Mouse (Mus musculus) left cerebral cortex, adult 18-20 months (tissue): ENCODE measurements around the gene Rnf123. TPM values are rescaled to one million over a fixed set of nuclear protein-coding genes. Genes with fewer than 3 reads are reported as not detected.
A peak's percentile ranks its signal among the peaks of the same experiment; 100 is the strongest.

Source experiments
- DNase-seq, 2 experiments: peaks; one replicate each; pipeline ENCODE4 v3.0.0; 2021 to 2022; ENCODE audit warnings: low spot score in 2 of 2, mixed read lengths in 1 of 2
- long read RNA-seq, 2 experiments: library from polyadenylated mRNA; stranded (forward); transcript quantifications; one replicate each; pipeline ENCODE4 v2.0.0; 2021
- total RNA-seq, 2 experiments: library from RNA; stranded (reverse); gene quantifications; 2 replicates each; pipeline ENCODE4 v1.2.3; 2021

The Rnf123 gene
- 10 to 100 TPM; 83.8 to 86.7 TPM for total RNA-seq
- long read RNA-seq, experiment 1, full-length matches to known transcripts = 28 of 70 reads
- long read RNA-seq, experiment 1, partial matches to known transcripts = 12 of 70 reads
- long read RNA-seq, experiment 1, other reads (novel, unspliced or antisense) = 30 of 70 reads
- long read RNA-seq, experiment 2, full-length matches to known transcripts = 26 of 66 reads
- long read RNA-seq, experiment 2, partial matches to known transcripts = 17 of 66 reads
- long read RNA-seq, experiment 2, other reads (novel, unspliced or antisense) = 23 of 66 reads

DNA sequence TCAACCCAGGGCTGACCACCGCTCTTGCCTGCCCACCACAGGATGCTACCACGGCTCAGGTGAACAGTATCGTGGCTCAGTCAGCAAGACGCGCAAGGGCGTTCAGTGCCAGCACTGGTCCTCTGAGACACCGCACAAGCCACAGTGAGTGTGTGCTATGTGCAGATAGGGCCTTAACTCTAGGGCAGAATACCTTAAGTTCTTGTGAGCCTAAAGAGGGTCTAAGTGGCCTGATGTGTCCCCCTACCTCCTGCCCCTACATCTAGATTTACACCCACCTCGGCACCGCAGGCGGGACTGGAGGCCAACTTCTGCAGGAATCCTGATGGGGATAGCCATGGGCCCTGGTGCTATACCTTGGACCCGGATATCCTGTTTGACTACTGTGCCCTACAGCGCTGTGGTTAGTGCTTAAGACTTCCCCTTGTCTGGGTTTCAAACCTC is at the start of gene Rnf123:
Rnf123 (minus strand) TSS at position 359 of the 444 bp plus-strand sequence.
- no peak for DNase-seq

DNA sequence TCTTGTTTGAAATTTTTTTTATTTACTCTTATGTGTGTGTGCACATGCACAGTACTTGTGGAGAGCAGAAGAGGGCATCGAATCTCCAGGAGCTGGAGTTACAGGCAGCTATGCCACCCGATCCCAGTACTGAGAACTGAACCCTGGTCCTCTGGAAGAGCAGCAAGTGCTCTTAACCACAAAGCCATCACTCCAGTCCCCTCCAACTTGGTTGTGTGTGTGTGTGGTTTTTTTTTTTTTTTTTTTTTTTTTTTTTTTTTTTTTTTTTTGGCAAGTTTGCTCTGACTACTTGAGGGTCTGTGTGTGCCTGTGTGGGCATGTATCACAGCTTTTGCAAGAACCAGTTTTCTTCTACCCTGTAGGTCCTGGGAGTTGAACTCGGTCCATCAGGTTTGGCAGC is 49.2 kb upstream of the Rnf123 start:
- DNase-seq = no peak

DNA sequence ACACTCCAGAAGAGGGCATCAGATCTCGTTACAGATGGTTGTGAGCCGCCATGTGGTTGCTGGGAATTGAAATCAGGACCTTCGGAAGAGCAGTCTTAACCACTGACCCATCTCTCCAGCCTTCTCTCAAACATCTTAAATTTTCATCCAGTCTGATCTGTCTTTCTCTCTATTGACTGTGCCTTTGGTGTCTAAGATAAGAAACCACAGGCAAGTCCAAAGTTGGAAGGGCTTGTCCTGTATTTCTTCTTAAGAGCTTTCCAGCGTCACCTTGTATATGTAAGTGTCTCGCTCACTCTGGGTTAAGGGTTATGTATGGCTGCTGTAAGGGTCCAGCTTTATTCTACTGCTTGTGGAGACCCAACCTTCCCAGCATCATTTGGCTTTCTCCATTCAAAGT is 48.4 kb upstream of the Rnf123 start:
- no peak for DNase-seq

DNA sequence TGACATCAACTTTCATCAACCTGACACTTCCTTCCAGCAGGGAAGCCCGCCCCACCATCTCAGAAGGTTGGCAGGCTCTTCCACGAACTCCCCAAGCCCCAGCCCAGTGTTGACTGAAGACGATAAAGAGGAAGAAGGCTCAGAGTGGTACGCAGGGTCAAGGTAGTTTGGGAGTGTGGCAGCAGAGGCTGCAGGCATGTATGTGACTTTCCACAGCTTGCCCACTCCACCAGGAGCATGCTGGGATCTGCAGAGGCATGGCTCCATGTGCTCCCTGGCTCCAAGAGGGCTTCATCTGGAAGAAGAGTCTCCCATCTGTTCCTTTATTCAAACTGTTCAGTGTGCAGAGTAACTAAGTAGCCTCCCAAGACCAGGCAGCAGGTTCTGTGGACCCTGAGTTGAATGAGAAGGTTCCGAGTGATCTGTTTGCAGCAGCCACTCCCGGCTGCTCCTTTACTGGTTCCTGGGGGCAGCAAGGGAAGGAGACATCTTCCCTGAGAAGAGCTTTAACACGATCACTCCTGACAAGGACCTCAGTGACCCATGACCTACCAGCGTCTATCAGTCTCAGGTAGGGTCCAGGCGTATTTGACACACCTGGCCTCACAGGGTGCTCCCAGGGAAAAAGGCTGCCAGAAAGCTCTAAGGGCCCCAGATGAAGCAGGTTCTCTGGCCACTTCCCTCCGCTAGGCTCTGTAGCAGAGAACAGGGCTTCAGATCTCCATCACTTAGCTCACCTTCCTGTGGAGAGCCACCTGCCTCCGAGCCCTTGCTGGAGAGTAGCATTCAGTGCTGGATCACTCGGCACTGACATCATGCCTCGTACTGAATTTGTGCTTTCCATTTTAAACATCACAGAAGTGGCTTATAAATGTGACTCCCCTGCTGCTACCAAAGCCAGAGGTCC is 46.1 kb upstream of the Rnf123 start:
- DNase-seq = no peak

DNA sequence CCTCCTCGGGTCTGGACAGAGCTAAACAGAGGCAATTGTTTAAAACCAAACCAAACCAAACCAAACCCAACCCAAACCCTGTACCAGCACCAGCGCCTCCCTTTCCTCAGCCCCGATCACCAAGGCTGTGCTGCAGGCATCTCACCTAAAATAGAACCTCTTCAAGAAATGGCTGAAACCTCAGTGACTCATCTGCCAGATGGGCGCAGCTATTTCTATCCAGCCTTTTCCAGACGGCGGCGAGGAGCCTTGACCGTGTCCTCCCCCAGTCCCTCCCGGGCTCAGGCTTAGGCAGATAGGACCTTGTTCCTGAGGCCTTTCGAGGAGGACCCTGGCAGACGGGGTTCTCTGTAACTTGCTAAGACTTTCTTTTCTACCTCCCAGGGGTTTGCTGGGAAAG is 45.1 kb upstream of the Rnf123 start:
- peak; percentile 82 to 88 for DNase-seq

DNA sequence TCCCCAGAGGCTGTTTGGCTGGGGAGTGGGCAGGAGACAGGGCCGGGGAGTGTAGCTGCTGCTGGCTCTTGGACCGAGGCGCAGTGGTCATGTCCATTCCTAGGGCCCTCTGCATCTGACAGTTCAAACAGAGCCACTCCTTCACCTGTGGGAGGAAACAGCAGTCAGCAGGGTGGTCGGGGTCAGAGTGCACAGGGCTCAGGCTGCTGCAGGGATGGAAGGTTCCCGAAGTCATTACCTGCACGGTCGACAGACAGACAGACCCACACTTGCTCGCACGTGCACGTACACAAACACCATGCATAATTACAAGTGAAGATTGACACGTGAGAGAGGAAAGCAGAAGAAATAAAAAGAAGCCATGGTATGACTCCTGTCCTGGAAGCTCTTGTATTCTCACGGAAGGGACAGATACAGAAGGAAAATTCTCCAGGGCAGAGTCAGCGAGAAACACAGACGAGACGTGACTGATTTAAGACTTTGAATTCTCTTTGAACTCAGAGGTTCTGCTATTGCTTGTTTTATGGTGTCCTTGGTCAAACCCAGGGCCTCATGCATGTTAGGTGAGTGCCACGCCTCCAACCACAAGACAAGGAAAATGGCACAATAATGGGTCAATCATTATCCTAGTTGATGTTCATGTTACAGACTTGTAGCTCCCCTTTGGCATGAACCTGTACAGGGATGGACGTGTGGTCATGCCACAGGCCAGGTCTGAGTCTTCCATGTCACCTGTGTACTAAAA is 43.5 kb upstream of the Rnf123 start:
- no peak for DNase-seq

DNA sequence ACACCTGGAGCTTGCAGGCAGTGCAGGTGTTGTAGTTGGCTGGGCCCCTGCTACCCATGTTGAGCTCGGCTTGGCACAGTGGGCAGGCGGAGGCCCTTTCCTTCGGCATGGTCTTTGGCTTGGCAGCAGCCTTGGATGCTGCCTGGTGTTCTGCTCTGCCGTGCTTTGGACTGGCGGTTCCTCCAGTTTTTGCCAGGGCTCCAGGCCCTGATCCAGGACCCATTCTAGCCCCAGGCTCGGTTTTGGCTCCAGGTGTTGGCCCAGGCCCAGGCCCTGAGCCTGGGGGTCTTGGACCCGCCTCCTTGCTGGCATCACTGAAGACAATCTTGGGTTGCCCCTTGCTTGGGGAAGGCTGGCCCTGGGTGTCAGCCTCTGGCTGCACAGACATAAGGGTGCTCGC is 42.6 kb upstream of the Rnf123 start:
- DNase-seq = no peak

DNA sequence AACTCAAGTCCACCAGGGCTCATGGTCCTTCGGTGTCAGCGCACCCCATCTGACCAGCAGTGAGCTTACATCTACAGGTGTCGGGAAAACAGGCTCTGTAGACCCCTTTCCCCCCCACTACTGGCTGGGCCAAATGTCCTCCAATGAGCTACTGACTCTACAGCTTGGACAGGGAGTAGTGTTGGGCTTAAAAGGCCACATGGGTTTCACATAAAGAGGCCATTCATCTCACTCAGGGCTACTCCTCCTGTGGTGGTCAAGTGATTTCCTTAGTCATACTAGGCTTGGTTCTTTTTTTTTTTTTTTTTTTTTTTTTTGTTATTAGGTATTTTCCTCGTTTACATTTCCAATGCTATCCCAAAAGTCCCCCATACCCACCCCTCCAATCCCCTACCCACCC is 40.8 kb upstream of the Rnf123 start:
- DNase-seq = no peak

DNA sequence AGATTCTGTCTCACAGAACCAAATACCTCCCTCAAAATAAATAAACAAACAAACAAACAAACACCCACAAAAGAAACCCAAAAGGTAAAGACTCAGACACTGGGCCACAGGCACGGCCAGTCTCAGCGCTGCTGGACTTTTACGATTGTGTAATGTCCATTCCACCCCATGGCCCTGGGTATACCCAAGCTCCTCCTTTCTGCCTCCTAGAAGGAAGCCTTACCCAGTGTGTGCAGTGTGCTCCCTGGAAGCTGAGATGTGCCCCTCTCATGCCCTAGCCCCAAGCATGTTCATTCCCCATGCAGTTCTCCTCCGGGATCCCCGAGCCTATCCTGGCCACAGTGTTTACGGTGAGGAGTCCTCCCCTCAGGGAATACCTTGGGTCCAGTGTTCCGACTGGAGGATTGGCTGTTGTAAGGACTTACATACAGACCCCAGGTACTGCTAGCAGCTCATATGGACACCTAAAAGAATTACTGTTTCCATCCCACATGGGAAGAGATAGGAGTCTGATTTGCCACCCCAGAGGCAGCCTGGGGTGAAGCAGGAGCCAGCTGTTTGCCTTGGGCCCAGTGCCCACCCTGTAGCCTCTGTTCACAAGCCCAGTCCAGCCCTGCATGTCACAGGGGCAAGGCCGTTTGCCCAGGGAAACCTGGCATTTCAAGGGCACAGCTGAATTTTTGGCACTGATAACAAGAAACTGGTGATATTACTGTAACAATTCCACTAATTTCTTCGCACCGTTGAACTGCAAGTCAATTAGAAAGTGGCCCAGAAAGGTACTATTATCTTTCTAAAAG is 38.2 kb upstream of the Rnf123 start:
- no peak for DNase-seq

DNA sequence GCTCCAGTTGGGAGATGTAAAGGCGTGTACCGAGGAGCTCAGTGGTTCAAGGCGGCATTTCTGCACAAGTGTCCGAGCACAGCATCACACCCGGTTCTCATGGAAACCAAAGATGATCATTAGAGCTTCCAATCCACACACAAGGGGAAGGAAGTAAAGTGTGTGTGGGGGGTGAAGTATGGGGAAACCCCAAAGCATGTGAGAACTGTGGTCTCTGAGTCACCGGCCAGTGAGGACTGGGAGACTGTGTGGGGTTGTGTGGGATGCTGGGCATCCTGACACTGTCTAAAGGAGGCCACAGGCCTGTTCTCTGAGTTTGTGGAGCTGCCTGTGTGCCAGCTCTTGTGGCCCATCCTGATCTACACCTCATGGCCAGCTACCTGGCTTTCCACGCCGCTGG is 37.5 kb upstream of the Rnf123 start:
- no peak for DNase-seq

DNA sequence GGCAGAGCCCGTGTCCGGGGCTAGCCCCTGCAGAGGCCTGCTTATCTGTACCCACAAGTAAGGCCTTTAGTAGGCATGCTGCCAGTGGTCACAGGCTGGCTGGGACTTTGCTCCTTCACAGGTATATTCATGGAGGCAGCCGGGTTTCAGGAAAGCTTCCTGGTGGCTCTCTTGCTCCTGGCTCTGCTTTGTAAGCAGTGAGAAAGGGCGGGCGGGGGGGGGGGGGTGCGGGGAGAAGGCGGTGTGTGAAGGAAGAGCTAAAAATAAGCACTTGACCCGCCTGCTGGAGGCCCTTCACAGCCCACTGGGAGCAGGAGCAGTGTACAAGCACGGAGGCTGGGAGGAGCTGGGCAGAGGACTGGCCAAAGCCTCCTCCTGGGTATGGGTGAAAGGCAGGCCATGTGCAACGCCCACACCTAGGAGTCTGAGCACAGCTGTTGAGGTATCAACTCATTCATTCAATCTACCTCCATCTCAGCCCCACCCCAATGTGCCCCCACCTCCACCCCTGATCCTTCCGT is 36.8 kb upstream of the Rnf123 start:
- DNase-seq = no peak

DNA sequence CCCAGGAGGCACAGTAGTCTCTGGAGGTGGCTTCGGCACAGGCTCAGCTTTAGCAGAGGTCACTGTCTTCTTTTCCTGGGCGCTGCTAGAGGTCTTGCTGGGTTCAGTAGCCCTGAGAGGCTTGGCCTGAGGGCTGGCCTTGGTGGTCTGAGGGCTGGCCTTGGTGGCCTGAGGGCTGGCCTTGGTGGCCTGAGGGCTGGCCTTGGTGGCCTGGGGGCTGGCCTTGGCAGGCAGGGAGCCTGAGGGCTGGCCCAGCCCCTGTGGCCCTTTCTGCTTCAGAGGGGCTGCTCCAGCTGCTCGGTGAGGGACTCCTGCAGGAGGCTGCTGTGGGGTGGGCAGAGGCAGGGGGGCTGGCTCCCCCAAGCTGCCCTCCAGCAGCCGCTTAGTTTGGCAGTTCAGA is 34.0 kb upstream of the Rnf123 start:
- no peak for DNase-seq

DNA sequence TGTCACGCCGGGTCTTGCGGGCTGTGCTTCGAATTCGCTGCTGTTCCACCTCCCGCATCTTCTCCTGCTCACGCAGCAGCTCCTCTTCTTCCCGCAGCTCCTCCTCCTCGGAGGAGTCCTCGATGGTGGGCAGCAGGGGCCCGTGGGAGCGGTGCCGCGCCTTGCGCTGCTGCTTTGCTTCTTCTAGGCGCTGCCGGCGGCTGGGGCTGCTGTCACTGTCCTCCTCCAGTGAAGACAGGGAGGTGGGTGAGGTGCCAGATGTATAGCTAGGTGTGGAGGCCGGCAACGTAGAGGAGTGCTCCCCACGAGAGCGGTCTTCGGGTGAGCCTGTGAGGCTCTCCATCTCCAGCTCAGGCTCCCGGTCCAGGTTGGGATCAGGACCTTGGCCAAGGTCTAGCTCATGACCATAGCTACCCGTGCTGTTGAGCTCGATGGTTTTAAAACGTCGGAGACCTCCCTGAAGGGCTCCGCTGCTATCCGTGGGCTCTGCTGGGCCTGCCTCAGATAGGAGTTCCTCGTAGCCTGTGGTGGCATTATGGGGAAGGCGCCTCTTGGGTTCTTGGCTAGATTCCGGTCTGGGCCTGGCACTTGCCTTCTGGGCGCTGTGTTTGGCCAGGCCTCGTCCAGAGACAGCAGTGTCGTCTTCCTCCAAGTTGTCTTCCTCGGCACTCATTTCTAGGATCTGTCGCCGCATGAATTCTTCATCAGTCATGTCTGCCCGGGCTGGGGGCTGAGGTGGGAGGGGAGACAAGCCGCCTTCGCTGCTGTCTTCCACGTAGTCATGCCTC is 32.3 kb upstream of the Rnf123 start:
- DNase-seq = peak; percentile 62 to 84

DNA sequence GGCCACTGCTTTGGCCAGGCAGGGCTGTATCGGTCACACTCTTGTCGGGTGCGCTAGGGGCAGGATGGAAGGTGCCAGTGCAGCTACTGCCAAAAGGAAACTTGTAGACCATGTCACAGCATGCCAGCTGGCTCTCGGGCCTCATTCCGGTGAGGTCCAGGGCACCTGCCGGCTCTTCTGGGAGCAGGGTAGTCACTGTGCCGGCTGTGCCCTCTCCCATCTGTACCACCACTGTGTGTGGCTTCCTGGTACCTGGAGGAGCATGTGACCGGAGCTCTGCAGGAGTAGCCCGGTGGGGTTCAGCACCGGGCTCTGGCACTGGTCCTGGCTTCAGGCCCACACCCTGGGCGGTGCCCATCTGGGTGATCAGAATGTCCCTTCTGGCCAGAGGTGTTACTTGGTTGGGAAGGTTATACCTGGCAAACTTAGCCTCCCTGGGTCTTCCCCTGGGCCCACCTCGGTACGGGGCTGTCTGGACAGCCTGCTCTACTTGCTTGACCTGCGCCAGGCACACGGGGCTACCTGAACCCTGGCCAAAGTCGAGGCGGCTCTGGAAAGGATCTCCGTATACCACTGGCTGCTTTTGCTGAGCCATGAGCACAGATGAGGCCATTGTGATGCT is 29.7 kb upstream of the Rnf123 start:
- DNase-seq = no peak

DNA sequence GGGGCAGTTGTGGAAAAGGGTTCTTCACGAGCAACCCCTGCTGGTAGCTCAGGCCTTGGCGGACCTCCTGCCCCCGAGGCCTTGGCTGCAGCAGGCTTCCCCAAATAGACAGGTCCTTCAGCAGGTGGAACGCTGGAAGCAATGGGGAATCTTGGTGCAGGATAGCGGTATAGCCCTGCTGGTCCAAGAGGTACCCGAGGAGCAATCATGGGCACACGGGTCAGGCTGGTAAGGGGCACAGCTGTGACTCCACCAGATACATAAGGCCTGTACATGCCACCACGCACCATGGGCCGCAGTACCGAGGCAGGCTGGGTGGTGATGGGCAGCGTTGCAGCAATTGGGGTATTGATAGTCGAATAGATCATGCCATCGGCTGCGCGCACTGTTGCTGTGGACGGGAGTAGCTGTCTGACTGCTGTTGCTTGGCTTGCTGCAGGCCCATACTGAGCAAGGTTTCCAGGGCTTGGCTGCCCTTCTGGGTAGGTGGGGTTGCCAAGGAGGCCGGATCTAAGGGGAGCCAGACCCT is 28.5 kb upstream of the Rnf123 start:
- DNase-seq = no peak

DNA sequence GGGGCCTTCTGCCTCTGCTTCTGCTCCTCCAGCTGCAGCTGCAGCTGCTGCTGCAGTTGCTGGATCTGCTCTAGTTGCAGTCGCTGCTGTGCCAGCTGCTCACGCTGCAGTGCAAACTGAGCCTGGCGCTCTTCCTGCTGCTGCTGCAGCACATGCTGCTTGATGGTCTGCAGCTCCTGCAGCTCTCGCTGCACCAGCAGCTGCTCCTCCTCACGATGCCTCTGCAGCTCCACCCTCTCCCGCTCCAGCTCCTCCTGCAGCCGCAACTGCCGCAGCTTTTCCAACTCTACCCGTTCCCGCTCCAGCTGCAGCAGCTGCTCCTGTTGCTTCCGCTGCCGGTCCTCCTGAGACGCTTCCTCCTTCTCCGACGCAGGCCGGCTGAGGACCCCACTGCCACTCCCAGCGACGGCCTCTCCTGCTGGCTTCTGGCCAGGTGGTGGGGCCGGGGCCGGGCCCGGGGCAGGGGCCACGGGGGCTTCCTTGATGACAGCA is 28.0 kb upstream of the Rnf123 start:
- no peak for DNase-seq

DNA sequence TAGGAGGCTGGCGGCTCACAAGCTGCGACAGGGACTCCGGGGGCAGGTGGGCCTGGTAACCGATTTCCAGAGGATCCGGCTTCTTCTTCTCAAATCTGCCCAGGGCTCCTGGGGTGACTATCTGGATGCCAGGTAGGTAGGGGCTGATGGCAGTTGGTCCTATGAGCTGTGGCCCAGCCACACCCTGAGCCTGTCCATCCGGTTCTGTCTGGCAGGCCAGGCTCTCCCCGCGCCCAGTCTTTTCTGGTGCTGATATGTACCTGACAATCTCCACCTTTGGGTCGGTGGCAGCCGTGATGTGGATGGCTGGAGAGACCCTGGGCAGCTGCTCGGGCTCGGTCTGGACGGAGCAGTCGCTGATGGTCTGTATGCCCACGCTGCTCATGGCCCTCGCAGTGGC is 27.0 kb upstream of the Rnf123 start:
- DNase-seq = no peak

DNA sequence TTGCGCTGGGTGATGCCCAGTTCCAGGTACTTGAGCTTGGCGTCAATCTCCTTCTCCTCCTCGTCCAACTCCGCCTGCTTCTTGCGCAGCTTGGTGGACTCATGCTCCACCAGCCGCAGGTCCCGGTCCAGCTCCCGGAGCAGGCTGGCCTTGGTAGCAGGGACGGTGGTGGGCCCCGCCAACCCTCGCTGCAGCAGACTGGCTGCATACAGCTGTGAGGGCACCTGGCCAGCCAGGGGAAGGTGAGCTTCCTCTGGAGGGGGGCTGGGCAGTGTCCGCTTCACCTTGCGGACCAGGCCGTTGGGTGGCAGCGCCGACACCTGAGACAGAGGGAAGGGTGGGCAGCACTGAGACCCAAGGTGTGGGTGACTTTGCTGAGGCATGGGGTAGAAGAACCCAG is 24.7 kb upstream of the Rnf123 start:
- no peak for DNase-seq

DNA sequence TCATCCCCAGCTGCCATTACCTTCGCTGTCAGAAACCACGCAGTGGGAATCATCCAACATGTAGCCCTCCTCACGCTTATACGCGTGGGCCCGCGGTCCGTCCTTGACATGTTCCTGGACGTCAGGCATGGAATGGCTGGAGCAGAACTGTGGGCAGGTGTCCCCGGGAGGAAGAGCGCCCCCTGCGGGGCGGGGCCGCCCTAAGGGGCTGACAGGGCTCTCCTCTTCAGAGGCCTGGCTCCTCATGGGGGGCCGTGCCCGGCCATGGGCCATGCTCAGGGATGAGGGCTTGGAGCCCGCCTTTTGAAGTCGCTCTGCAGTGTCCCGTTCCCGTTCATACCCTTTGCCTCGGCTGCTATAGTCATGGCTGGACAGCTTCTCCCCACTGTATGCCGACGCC is 22.9 kb upstream of the Rnf123 start:
- no peak for DNase-seq
